Mouse (Mus musculus) liver, embryonic 14.5 days (tissue): ENCODE results near the gene Slc25a19. TPM values are rescaled to one million over a fixed set of nuclear protein-coding genes. Genes with fewer than 3 reads are reported as not detected.

Experiments
- ATAC-seq: fragments of 200-750 bp; cut with Nextera tagmentation; 2 replicates; pipeline ENCODE4 v1.8.0; 2017; ENCODE audit warnings: moderate number of reproducible peaks, mild to moderate bottlenecking, moderate library complexity; ENCODE audit not compliant: insufficient read depth
- DNase-seq, 3 experiments: peaks; one replicate each; pipeline ENCODE4 v3.0.0-alpha.2; 2012 to 2013; ENCODE audit warnings: low read depth in 3 of 3, low spot score in 3 of 3
- H3K27ac ChIP-seq: fragments of 300-500 bp; sonication (generic); 2 replicates; pipeline ENCODE4 v1.5.1; 2014; ENCODE audit warnings: moderate library complexity, mild to moderate bottlenecking, control low read depth, inconsistent platforms
- H3K27me3 ChIP-seq: fragments of 300-500 bp; sonication (generic); 2 replicates; pipeline ENCODE4 v1.6.1; 2014; ENCODE audit warnings: mild to moderate bottlenecking, low read length, moderate library complexity; ENCODE audit not compliant: control insufficient read depth, insufficient read depth
- H3K36me3 ChIP-seq: fragments of 300-500 bp; sonication (generic); replicated peaks from 2 replicates; pipeline ENCODE4 v1.6.1; 2014; ENCODE audit warnings: low read depth; ENCODE audit not compliant: control insufficient read depth, insufficient read depth
- H3K4me1 ChIP-seq, 2 experiments: fragments of 200-500 bp in 1 of 2; fragments of 300-500 bp in 1 of 2; sonication (generic) in 1 of 2; replicated peaks; 2 replicates each; pipeline ENCODE4 v1.6.1; 2012 to 2014; ENCODE audit warnings: antibody characterized with exemption in 1 of 2, inconsistent platforms in 1 of 2, low read length in 1 of 2; ENCODE audit not compliant: control insufficient read depth in 2 of 2, insufficient read depth in 2 of 2
- H3K4me2 ChIP-seq: fragments of 300-500 bp; sonication (generic); 2 replicates; pipeline ENCODE4 v1.6.1; 2014; ENCODE audit warnings: low read depth, mild to moderate bottlenecking, control low read depth, moderate library complexity
- H3K4me3 ChIP-seq, 2 experiments: fragments of 200-500 bp in 1 of 2; fragments of 300-500 bp in 1 of 2; sonication (generic) in 1 of 2; 2 replicates each; pipeline ENCODE4 v1.5.1; 2012 to 2014; ENCODE audit warnings: low read depth in 2 of 2, low read length in 2 of 2, mild to moderate bottlenecking in 2 of 2, control low read depth in 1 of 2, inconsistent platforms in 1 of 2, moderate library complexity in 1 of 2; ENCODE audit not compliant: insufficient read depth in 1 of 2
- H3K9ac ChIP-seq: fragments of 300-500 bp; sonication (generic); replicated peaks from 2 replicates; pipeline ENCODE4 v1.6.1; 2014; ENCODE audit warnings: mild to moderate bottlenecking, control low read depth, moderate library complexity
- H3K9me3 ChIP-seq: fragments of 300-500 bp; sonication (generic); 2 replicates; pipeline ENCODE4 v1.6.1; 2016; ENCODE audit warnings: low read length, mixed read lengths; ENCODE audit not compliant: control insufficient read depth
- CTCF ChIP-seq: IDR thresholded peaks from 2 replicates; pipeline ENCODE4 v1.5.1; 2016; ENCODE audit warnings: antibody characterized with exemption, low read depth, control low read depth
- EP300 ChIP-seq: IDR thresholded peaks from 2 replicates; pipeline ENCODE4 v1.6.1; 2016; ENCODE audit warnings: antibody characterized with exemption, low read depth
- WGBS: fragments of 180-500 bp; shearing (Covaris S2); extraction: QIAGEN DNeasy Blood & Tissue Kit; methylation state at CpG from one replicate; pipeline ENCODE4 v1.1.7; 2014; ENCODE audit not compliant: insufficient replicate concordance; 5-methylcytosine and 5-hydroxymethylcytosine counted together
- polyA plus RNA-seq, 2 experiments: library from polyadenylated mRNA; depleted of rRNA in 1 of 2; stranded (reverse) in 1 of 2; unstranded in 1 of 2; fragments of >200 nt; fragmentation: Nextera tagmentation in 1 of 2; extraction: Ambion mirVana in 1 of 2; gene quantifications; 2 replicates each; pipeline versions ENCODE4 v1.2.1 to v1.2.3; 2012 to 2014

The Slc25a19 gene
- polyA plus RNA-seq, 2 experiments, result 8.5 to 10.5 TPM

DNA sequence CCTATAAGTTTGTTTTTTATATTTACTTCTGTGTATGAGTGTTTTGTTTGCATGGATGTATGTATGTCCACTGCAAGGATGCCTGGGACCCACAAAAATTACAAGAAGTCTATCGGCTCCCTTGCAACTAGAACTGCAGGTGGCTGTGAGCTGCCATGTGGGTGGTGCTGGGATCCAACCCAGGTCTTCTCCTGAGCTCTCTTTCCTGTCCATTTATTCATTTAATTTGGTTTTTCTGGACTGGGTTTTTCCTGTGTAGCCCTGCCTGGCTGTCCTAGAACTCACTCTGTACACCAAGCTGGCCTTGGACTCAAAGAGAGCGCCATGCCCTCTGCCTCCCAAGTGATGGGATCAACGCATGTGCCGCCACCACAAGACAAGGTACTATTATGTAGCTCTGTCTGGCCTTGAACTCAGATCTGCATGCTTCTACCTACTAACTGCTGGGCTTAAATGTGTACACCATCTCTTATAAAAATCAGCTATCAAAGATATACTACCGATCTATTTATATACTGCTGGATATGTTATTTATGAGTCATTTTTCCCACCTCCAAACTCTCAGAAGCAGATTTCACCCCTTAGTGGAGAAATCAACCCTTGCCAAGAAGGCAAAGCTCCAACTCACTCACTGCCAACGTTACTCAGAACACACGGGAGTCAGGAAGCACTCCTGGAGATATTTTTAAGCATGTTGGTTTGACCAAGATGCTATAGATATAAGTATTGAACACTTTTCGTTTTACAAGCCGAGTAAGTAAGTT lies 45.6 kb upstream of the Slc25a19 start:
- Histone ChIP-seq H3K36me3 (no peaks in the 10 kb centered on the region), H3K27ac (no peak overlapping the region), H3K27me3 (no peaks in the 10 kb centered on the region), H3K4me1 (peaks cover 10 to 39% of the 10 kb centered on the region in 2 experiments), H3K9me3 (no peaks in the 10 kb centered on the region), H3K4me3 (no peak overlapping the region), H3K4me2 (peak overlapping the region; percentile 20; the same call in 1 of the 2 replicates), H3K9ac (no peak overlapping the region)
- TF ChIP-seq EP300 (no peak), CTCF (no peak)
- 57% methylated on average over 9 of the region's 9 CpGs for WGBS
- no peak for ATAC-seq
- DNase-seq, result no peak

DNA sequence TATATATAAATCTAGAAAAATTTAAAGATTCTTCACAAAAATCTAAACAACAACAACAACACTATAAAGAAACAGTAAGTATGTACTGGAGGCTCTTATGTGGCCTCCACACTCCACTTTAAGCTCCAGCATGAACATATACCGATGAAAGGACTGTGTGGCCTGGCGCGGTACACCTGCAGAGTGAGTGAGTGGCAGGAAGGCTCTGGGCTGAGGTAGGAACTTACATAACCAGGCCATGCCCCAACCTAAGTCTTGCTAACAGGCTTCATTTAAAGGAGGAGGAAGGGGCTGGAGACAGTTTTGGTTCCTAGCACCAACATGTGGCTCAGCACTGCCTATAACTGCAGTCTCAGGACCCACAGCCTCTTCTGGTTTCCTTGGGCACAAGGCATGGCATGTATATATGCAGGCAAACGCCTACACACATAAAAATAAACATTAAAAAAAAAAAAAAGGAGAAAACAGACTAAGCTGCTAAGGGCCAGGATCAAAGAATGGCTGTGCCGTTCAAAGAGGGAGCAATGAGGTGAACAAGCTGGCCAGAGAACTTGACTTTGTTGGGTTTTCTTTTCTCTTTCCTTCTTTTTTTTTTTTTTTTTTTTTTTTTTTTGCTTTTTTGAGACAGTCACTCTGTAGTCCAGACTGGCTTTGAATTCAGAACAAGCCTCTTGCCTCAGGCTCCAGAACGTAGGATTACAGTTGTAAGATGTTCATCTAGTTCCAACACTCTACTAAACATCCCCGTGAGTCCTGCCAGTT lies 44.3 kb upstream of the Slc25a19 start:
- 65% methylated on average over 7 of the region's 7 CpGs for WGBS
- no peak overlapping the region for H3K9ac ChIP-seq
- H3K27me3 ChIP-seq, result no peaks in the 10 kb centered on the region
- TF ChIP-seq EP300 (no peak), CTCF (no peak)
- no peak overlapping the region for H3K27ac ChIP-seq
- no peaks in the 10 kb centered on the region for H3K36me3 ChIP-seq
- H3K4me2 ChIP-seq, result no peak overlapping the region
- no peaks in the 10 kb centered on the region for H3K9me3 ChIP-seq
- DNase-seq, result no peak
- peaks cover 10 to 35% of the 10 kb centered on the region in 2 experiments for H3K4me1 ChIP-seq
- no peak overlapping the region for H3K4me3 ChIP-seq
- no peak for ATAC-seq

- ATAC-seq (no peak), DNase-seq (no peak)
- Histone ChIP-seq H3K9me3 (no peaks in the 10 kb centered on the region), H3K36me3 (no peaks in the 10 kb centered on the region), H3K4me2 (no peak overlapping the region), H3K4me3 (no peak overlapping the region), H3K4me1 (peaks cover 10 to 31% of the 10 kb centered on the region in 2 experiments), H3K27me3 (no peaks in the 10 kb centered on the region), H3K9ac (no peak overlapping the region), H3K27ac (no peak overlapping the region)
- WGBS, result 34% methylated on average over 5 of the region's 5 CpGs
- no peak for TF ChIP-seq EP300
- no peak for TF ChIP-seq CTCF
These were observed 42.5 kb upstream of the Slc25a19 start for GRCm38 (mm10) chr11:115670451-115671050.

- DNase-seq (no peak), ATAC-seq (no peak)
- Histone ChIP-seq H3K9me3 (no peaks in the 10 kb centered on the region), H3K36me3 (no peaks in the 10 kb centered on the region), H3K4me1 (peaks cover 0 to 6% of the 10 kb centered on the region in 2 experiments; a peak in 2 of 4 replicates), H3K9ac (no peak overlapping the region), H3K4me3 (no peak overlapping the region), H3K27me3 (no peaks in the 10 kb centered on the region), H3K27ac (no peak overlapping the region), H3K4me2 (no peak overlapping the region)
- no peak for TF ChIP-seq EP300
- no peak for TF ChIP-seq CTCF
- WGBS, result 65% methylated on average over 4 of the region's 4 CpGs
These were observed 35.7 kb upstream of the Slc25a19 start for GRCm38 (mm10) chr11:115663676-115664335.
